Mouse (Mus musculus) lung, adult 2 months (tissue): Measurements from ENCODE around the gene Syndig1.

Experiments used
- CTCF ChIP-seq: fragments of 200-500 bp; IDR thresholded peaks from 2 replicates; pipeline ENCODE4 v1.5.1; 2011; ENCODE audit warnings: mild to moderate bottlenecking, low read length, control low read depth; ENCODE audit not compliant: insufficient read depth
- POLR2A ChIP-seq: fragments of 200-500 bp; IDR thresholded peaks from 2 replicates; pipeline ENCODE4 v1.6.1; 2011; ENCODE audit warnings: low read depth, mild to moderate bottlenecking, control low read depth, low read length, borderline replicate concordance; ENCODE audit errors: extremely low read depth

DNA sequence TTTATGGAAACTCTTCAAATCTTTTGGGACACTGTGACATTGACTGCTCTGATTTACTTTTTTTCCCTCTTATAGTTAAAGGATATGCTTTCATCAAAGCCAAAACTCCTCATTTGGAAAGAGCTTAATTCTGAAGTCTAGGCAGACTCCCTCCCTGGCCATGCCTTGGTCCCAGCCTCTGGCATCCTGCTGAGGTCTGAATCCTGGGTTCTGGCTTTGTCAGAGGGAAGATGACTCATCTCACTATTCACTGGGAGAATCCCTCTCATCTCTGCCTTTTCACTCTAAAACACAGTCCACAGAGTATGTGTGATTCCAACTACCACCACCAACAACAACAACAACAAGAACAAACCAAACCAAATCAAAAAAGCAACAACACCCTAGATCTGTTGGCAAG is 58.6 kb downstream of the Syndig1 start:
- TF ChIP-seq CTCF (no peak), POLR2A (no peak)
